Mouse (Mus musculus): Measurements from ENCODE around the gene Neurl1a.

Neurl1a gene

GRCm38 (mm10) chr19:47282050-47282454 lies 103.4 kb downstream of the Neurl1a start:
- in situ Hi-C loops (cut with MboI; ENCODE audit: low sequenced_read_pairs), result no loop called here

DNA sequence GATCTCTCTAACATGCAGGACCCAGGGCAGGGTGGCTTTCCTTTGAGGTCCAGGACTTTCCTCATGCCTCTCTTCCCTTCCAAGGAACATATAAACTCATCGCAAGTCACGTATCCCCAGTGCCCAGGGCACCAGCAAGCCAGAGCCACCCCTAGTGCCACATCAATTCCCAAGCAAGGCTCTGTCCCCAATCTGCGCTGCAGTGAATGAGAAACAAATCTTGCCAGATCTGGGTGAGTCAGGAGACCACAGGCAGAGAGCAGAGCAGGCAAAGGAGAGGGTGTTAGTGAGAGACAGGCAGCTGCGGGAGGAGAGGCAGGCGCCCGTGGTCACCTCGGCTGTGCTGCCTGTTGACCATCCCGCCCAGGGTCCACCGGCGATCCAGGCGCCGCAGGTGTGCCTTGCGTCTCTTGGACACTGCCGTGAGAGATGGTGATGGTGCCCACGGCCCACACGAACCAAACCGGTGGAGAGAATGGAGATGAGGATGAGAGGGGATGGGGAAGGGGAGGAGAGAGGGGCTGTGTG lies 104.1 kb downstream of the Neurl1a start:
- in situ Hi-C loops (cut with MboI; ENCODE audit: low sequenced_read_pairs), result no loop called here

- in situ Hi-C loops (cut with MboI; ENCODE audit: low sequenced_read_pairs), result no loop called here
These were observed 107.0 kb downstream of the Neurl1a start for GRCm38 (mm10) chr19:47285581-47285980.

DNA sequence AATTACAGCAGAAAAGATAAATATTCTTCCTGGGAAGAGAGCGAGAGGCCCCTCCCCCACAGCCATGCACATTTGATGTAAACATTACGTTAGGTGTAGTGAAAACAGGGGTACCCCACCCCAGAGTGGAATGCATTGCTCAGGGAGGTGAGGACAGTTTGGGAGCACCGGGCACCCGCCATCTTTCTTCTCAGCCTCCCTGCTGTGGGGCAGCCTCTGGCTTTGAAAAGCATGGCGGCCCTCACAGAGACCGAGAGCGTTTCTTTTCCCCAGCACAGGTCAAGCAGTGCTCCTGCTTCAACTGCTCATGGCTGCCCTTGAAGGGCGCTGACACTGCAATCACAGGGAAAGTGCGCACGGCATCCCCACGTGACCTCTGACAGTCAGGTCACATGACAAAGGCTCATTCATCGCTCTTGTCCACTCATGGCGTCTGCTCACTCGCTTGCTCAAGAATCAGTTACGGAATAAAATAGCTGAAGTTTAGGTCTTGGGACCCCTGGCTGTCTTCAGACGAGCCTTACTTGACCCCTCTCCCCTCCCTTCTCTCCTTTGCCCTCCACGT lies 108.3 kb downstream of the Neurl1a start:
- in situ Hi-C loops (cut with MboI; ENCODE audit: low sequenced_read_pairs), result no loop called here

DNA sequence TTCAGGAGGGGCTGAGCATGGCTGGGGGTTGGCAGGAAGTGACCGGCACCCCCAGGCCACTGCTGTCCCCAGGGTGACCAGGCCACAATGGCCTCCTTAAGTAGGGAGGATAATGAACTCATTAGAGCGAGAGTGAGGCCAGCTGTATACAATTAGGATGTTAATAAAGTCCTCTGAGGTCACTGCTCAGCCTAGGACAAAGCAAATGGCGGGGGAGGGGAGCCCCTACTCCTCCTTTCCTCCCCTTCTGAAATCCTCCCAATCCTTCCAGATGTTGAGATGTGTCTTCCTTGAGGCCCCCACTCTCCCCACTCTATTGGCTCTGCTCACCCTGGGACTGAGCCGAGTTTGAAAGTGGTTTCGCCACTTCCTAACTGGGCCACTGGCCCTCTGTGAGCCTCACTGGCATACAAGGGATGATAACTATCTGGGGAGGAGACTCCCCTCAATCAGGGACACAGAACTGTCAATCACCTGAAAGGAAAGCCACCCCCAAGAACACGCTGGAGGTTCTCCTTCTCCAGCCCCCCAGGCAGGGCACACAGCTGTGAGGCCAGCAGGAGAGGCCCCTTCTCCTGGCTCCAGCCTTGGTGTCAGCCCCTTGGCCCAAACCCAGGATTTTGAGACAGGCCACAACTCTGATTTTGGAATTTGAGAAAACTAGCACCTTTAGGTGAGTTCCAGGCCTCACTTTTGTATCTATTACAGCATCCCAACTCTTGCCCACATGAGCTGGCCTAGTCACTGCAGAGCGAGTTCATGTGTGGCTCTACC lies 112.9 kb downstream of the Neurl1a start:
- in situ Hi-C loops (cut with MboI; ENCODE audit: low sequenced_read_pairs), result no loop called here

DNA sequence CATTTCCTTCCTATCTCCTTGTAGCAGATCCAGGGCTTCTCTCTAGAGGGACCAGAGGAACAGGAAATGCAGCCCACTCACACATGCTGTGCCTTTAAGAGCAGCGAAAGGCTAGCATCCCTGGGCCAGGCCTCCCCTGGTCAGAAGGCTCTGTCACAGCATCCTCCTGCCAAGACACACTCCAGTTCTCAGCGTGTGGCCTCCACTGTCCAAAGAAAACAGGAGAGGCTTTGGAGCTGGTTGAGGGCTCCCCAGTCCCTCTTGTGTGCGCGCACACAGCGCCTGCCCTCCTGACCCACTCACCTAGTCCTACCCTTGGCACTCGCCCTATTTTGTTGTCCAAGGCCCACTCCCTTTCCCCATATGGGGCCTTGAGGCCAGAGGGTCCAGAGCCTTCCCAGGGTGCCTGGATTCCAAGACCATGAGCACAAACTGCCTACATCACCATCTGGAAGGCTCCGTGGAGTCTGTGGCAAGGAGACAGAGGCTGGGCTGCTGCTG lies 113.9 kb downstream of the Neurl1a start:
- in situ Hi-C loops (cut with MboI; ENCODE audit: low sequenced_read_pairs), result no loop called here

DNA sequence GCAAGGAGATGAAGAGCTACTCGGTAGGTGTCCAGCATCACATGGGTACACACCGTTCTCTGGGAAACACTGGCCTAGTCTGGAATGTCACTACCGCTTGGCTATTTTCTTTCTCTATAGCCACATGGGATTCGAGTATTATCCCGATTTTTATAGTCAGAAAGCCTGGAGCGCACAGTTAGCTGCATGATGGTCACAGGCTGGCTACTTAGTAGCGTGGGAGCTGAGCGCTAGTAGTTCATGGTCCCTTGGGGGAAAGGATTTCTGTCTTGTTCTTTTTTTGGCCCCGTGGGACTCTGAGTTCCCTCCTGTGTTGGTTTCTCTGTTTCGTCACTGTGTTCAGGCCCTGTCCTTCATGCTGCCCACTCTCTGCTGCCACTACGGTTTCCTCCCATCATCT lies 119.5 kb downstream of the Neurl1a start:
- in situ Hi-C loops (cut with MboI; ENCODE audit: low sequenced_read_pairs), result no loop called here

GRCm38 (mm10) chr19:47301303-47302190 lies 122.9 kb downstream of the Neurl1a start:
- in situ Hi-C loops (cut with MboI; ENCODE audit: low sequenced_read_pairs), result no loop called here

- in situ Hi-C loops (cut with MboI; ENCODE audit: low sequenced_read_pairs), result no loop called here
These were observed 123.7 kb downstream of the Neurl1a start for GRCm38 (mm10) chr19:47302191-47302852.

DNA sequence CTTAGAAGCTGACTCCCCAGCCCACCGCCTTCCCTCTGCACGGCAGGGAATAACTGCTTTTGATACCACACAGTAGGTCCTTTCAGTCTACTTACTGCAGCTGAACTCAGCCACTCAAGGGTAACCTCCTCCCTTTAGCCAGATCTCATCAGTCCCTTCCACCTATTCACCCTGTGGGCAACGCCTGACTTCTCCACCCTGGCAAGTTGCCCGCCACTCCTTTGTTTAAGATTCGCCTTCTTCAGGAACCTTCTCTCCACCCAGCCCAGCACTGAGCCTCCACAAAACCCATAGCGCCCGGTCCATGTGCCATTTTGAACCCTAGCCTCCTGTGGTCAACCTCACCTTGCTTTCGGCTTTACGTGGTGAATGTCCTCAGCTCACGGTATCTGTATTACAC lies 124.5 kb downstream of the Neurl1a start:
- in situ Hi-C loops (cut with MboI; ENCODE audit: low sequenced_read_pairs), result no loop called here

DNA sequence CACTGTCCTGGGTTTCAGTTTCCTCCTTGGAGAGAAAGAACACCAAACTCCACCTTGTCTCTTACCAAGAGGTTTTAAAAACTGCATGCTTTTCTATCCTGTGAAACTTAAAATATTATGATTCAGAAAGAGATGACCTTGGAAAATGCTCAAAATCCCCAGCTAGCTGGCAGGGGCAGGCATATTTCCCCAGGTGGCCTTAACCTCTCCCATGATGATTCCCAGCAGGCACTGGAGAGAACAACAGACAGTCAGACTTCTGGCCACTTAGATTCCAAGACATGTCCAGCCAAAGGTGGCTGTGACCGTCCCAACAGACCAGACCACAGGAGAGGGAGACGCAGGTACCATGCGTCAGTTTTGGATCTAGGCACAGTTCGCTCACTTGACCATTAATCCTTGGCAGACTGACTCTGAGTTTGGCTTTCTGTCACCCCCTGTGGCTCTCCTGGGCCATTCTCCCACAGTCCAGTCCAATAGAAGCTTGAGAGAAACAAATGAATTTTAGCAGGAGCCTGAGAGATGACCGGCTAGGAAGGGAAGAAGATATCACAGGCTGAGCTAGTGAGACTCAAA lies 125.6 kb downstream of the Neurl1a start:
- in situ Hi-C loops (cut with MboI; ENCODE audit: low sequenced_read_pairs), result no loop called here

DNA sequence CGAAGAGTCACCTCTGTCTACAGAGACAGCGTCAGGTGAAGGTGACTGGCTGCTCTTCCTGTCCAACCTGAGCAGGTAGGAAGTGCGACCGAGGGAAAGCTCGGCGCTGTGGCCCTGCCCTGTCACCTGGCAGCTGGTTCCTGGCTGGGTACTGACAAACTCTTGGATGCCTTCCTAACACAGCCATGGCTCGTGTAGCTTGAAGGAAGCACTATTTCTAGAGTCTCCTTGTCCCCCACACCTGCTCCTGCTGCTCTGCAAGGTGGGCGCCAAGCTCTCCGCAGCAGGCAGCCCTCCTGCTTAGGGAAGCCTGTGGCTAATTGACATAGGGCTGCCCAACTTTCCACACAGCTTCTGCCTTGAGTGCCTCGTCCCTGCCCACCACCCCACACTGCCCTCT lies 126.8 kb downstream of the Neurl1a start:
- in situ Hi-C loops (cut with MboI; ENCODE audit: low sequenced_read_pairs), result no loop called here

- in situ Hi-C loops (cut with MboI; ENCODE audit: low sequenced_read_pairs), result no loop called here
These were observed 127.7 kb downstream of the Neurl1a start for GRCm38 (mm10) chr19:47306128-47306916.

GRCm38 (mm10) chr19:47306917-47307315 lies 128.3 kb downstream of the Neurl1a start:
- in situ Hi-C loops (cut with MboI; ENCODE audit: low sequenced_read_pairs), result no loop called here

All from CH12F3 (cell line).